Mouse (Mus musculus) kidney, postnatal 0 days (tissue): ENCODE results near the gene Slc10a1. TPM values are rescaled to one million over a fixed set of nuclear protein-coding genes. Genes with fewer than 3 reads are reported as not detected.
A peak's percentile ranks its signal among the peaks of the same experiment; 100 is the strongest.

ENCODE experiments used
- ATAC-seq: fragments of 200-750 bp; cut with Nextera tagmentation; replicated peaks from 2 replicates; pipeline ENCODE4 v1.8.0; 2017; ENCODE audit warnings: low read depth, moderate number of reproducible peaks, moderate TSS enrichment, moderate library complexity; ENCODE audit not compliant: low FRiP score
- DNase-seq: peaks from one replicate; pipeline ENCODE4 v3.0.0-alpha.2; 2016; ENCODE audit warnings: low spot score
- H3K27ac ChIP-seq: fragments of 300-500 bp; sonication (generic); 2 replicates; pipeline ENCODE4 v1.5.1; 2014; ENCODE audit warnings: mild to moderate bottlenecking
- H3K27me3 ChIP-seq: fragments of 300-500 bp; sonication (generic); 2 replicates; pipeline ENCODE4 v1.6.1; 2014; ENCODE audit warnings: low read length, mixed read lengths; ENCODE audit not compliant: insufficient read depth
- H3K36me3 ChIP-seq: fragments of 300-500 bp; sonication (generic); 2 replicates; pipeline ENCODE4 v1.6.1; 2014; ENCODE audit warnings: low read length, mixed read lengths; ENCODE audit not compliant: insufficient read depth
- H3K4me1 ChIP-seq: fragments of 300-500 bp; sonication (generic); replicated peaks from 2 replicates; pipeline ENCODE4 v1.6.1; 2014; ENCODE audit warnings: antibody characterized with exemption, low read length, mixed read lengths; ENCODE audit not compliant: insufficient read depth
- H3K4me2 ChIP-seq: fragments of 300-500 bp; sonication (generic); 2 replicates; pipeline ENCODE4 v1.6.1; 2014; ENCODE audit warnings: mild to moderate bottlenecking, low read length, moderate library complexity, mixed read lengths
- H3K4me3 ChIP-seq: fragments of 300-500 bp; sonication (generic); replicated peaks from 2 replicates; pipeline ENCODE4 v1.5.1; 2014; ENCODE audit warnings: low read depth, low read length
- H3K9ac ChIP-seq: fragments of 300-500 bp; sonication (generic); 2 replicates; pipeline ENCODE4 v1.6.1; 2014; ENCODE audit warnings: low read depth, low read length
- H3K9me3 ChIP-seq: fragments of 300-500 bp; sonication (generic); replicated peaks from 2 replicates; pipeline ENCODE4 v1.6.1; 2016; ENCODE audit warnings: low read length, inconsistent platforms, mixed read lengths
- CTCF ChIP-seq: IDR thresholded peaks from 2 replicates; pipeline ENCODE4 v1.5.1; 2016; ENCODE audit warnings: antibody characterized with exemption, low read depth, mild to moderate bottlenecking, moderate library complexity
- WGBS: fragments of 180-500 bp; shearing (Covaris S2); extraction: QIAGEN DNeasy Blood & Tissue Kit; methylation state at CpG from one replicate; pipeline ENCODE4 v1.1.7; 2014; 5-methylcytosine and 5-hydroxymethylcytosine counted together
- polyA plus RNA-seq: library from polyadenylated mRNA; unstranded; fragments of >200 nt; fragmentation: Nextera tagmentation; extraction: Ambion mirVana; gene quantifications from 2 replicates; pipeline ENCODE4 v1.2.1, GENCODE M21; 2015

The Slc10a1 gene
- polyA plus RNA-seq, 1 experiment from 2014 or later = 1.7 TPM

GRCm38 (mm10) chr12:80921301-80921700 lies 47.2 kb downstream of the Slc10a1 start:
- Histone ChIP-seq H3K27ac (no peak overlapping the region), H3K9me3 (no peaks in the 10 kb centered on the region), H3K27me3 (no peaks in the 10 kb centered on the region), H3K4me2 (no peak overlapping the region), H3K4me1 (no peaks in the 10 kb centered on the region), H3K36me3 (no peaks in the 10 kb centered on the region), H3K4me3 (no peak overlapping the region), H3K9ac (no peak overlapping the region)
- TF ChIP-seq CTCF = no peak
- WGBS = 95% methylated on average over 5 of the region's 5 CpGs
- ATAC-seq (no peak), DNase-seq (no peak)

- TF ChIP-seq CTCF = peak; percentile 51; the same call in 1 of the 2 replicates
- no peak for ATAC-seq
- 61% methylated on average over 7 of the region's 7 CpGs for WGBS
- Histone ChIP-seq H3K27me3 (no peaks in the 10 kb centered on the region), H3K4me2 (no peak overlapping the region), H3K4me1 (no peaks in the 10 kb centered on the region), H3K9me3 (no peaks in the 10 kb centered on the region), H3K9ac (no peak overlapping the region), H3K36me3 (no peaks in the 10 kb centered on the region), H3K4me3 (no peak overlapping the region), H3K27ac (no peak overlapping the region)
- no peak for DNase-seq
Observed at GRCm38 (mm10) chr12:80917764-80918163, 50.7 kb downstream of the Slc10a1 start.

- DNase-seq (no peak), ATAC-seq (no peak)
- H3K36me3 ChIP-seq = no peaks in the 10 kb centered on the region
- no peak overlapping the region for H3K4me3 ChIP-seq
- no peak overlapping the region for H3K4me2 ChIP-seq
- H3K4me1 ChIP-seq = no peaks in the 10 kb centered on the region
- H3K27me3 ChIP-seq = no peaks in the 10 kb centered on the region
- H3K9me3 ChIP-seq = no peaks in the 10 kb centered on the region
- no peak overlapping the region for H3K9ac ChIP-seq
- 86% methylated on average over 8 of the region's 8 CpGs for WGBS
- H3K27ac ChIP-seq = no peak overlapping the region
- TF ChIP-seq CTCF = no peak
Observed at GRCm38 (mm10) chr12:80909631-80910030, 58.9 kb downstream of the Slc10a1 start.

Other genes with a start within 250 kb of the Slc10a1 start
- gene Ccdc177, start 208.0 kb downstream of the Slc10a1 start, polyA plus RNA-seq = 0.08 and 0.09 TPM in 2 replicates
- gene Susd6, start 178.2 kb downstream of the Slc10a1 start, polyA plus RNA-seq = 16.1 and 16.5 TPM in 2 replicates
- 659 and 670 TPM in 2 replicates for gene Srsf5, start 23.2 kb downstream of the Slc10a1 start, polyA plus RNA-seq
- 0.57 and 0.72 TPM in 2 replicates for gene Smoc1, start 58.1 kb upstream of the Slc10a1 start, polyA plus RNA-seq